Mouse (Mus musculus): ENCODE results near the gene Zcchc24. TPM values are rescaled to one million over a fixed set of nuclear protein-coding genes. Genes with fewer than 3 reads are reported as not detected.

Gene Zcchc24
- total and polyA plus RNA-seq, 2 experiments from 2014 or later = 14.7 to 28.7 TPM

- 60% methylated on average over 20 of the region's 20 CpGs for WGBS
- Histone ChIP-seq H3K4me2 (ENCODE audit: low read depth) (no peak overlapping the region), H3K4me1 (ENCODE audit: insufficient read depth) (no peaks in the 10 kb centered on the region), H3K27ac (ENCODE audit: low read depth, low read length) (no peak overlapping the region), H3K9me3 (ENCODE audit: low read length) (no peaks in the 10 kb centered on the region), H3K9ac (no peak overlapping the region), H3K4me3 (ENCODE audit: low read depth, low read length) (no peak overlapping the region), H3K36me3 (ENCODE audit: insufficient read depth) (no peaks in the 10 kb centered on the region), H3K27me3 (ENCODE audit: insufficient read depth, low read length) (no peaks in the 10 kb centered on the region)
- DNase-seq = peak; percentile 58
- no peak for ATAC-seq
- peak; percentile 77 for TF ChIP-seq CTCF (IDR thresholded peaks at IDR 0.05; ENCODE audit: low read depth)
Measured at GRCm38 (mm10) chr14:25726226-25727148, 42.4 kb downstream of the Zcchc24 start.

- Histone ChIP-seq H3K27ac (ENCODE audit: low read depth, low read length) (no peak overlapping the region), H3K4me2 (ENCODE audit: low read depth) (no peak overlapping the region), H3K9ac (no peak overlapping the region), H3K4me1 (ENCODE audit: insufficient read depth) (no peaks in the 10 kb centered on the region), H3K4me3 (ENCODE audit: low read depth, low read length) (no peak overlapping the region), H3K27me3 (ENCODE audit: insufficient read depth, low read length) (no peaks in the 10 kb centered on the region), H3K9me3 (ENCODE audit: low read length) (no peaks in the 10 kb centered on the region), H3K36me3 (ENCODE audit: insufficient read depth) (no peaks in the 10 kb centered on the region)
- 58% methylated on average over 4 of the region's 4 CpGs for WGBS
- no peak for ATAC-seq
- no peak for DNase-seq
- no peak for TF ChIP-seq CTCF (IDR thresholded peaks at IDR 0.05; ENCODE audit: low read depth)
Measured at GRCm38 (mm10) chr14:25725690-25726089, 43.1 kb downstream of the Zcchc24 start.

- Histone ChIP-seq H3K36me3 (ENCODE audit: insufficient read depth) (no peaks in the 10 kb centered on the region), H3K27ac (ENCODE audit: low read depth, low read length) (no peak overlapping the region), H3K27me3 (ENCODE audit: insufficient read depth, low read length) (no peaks in the 10 kb centered on the region), H3K9me3 (ENCODE audit: low read length) (no peaks in the 10 kb centered on the region), H3K4me2 (ENCODE audit: low read depth) (no peak overlapping the region), H3K9ac (no peak overlapping the region), H3K4me3 (ENCODE audit: low read depth, low read length) (no peak overlapping the region), H3K4me1 (ENCODE audit: insufficient read depth) (no peaks in the 10 kb centered on the region)
- DNase-seq = no peak
- 0 out of 2 replicates have a peak, but pooled peaks have one; percentile 4 for TF ChIP-seq CTCF (IDR thresholded peaks at IDR 0.05; ENCODE audit: low read depth)
- peak; percentile 43 for ATAC-seq
- WGBS = 80% methylated on average over 11 of the region's 11 CpGs
Measured at GRCm38 (mm10) chr14:25725032-25725497, 43.8 kb downstream of the Zcchc24 start.

GRCm38 (mm10) chr14:25720962-25721707, 47.7 kb downstream of the Zcchc24 start:
- H3K36me3 ChIP-seq (ENCODE audit: insufficient read depth) = no peaks in the 10 kb centered on the region
- H3K27ac ChIP-seq (ENCODE audit: low read depth, low read length) = no peak overlapping the region
- no peak overlapping the region for H3K4me2 ChIP-seq (ENCODE audit: low read depth)
- no peaks in the 10 kb centered on the region for H3K9me3 ChIP-seq (ENCODE audit: low read length)
- WGBS = 87% methylated on average over 5 of the region's 5 CpGs
- H3K9ac ChIP-seq = no peak overlapping the region
- no peak overlapping the region for H3K4me3 ChIP-seq (ENCODE audit: low read depth, low read length)
- no peaks in the 10 kb centered on the region for H3K4me1 ChIP-seq (ENCODE audit: insufficient read depth)
- no peak for TF ChIP-seq CTCF (IDR thresholded peaks at IDR 0.05; ENCODE audit: low read depth)
- no peaks in the 10 kb centered on the region for H3K27me3 ChIP-seq (ENCODE audit: insufficient read depth, low read length)
- ATAC-seq = no peak
- no peak for DNase-seq

- Histone ChIP-seq H3K9ac (no peak overlapping the region), H3K36me3 (ENCODE audit: insufficient read depth) (no peaks in the 10 kb centered on the region), H3K4me3 (ENCODE audit: low read depth, low read length) (no peak overlapping the region), H3K4me1 (ENCODE audit: insufficient read depth) (no peaks in the 10 kb centered on the region), H3K27ac (ENCODE audit: low read depth, low read length) (no peak overlapping the region), H3K4me2 (ENCODE audit: low read depth) (no peak overlapping the region), H3K27me3 (ENCODE audit: insufficient read depth, low read length) (no peaks in the 10 kb centered on the region), H3K9me3 (ENCODE audit: low read length) (no peaks in the 10 kb centered on the region)
- WGBS = 58% methylated on average over 9 of the region's 9 CpGs
- TF ChIP-seq CTCF (IDR thresholded peaks at IDR 0.05; ENCODE audit: low read depth) = no peak
- DNase-seq = no peak
- ATAC-seq = no peak
Measured at GRCm38 (mm10) chr14:25719371-25719770, 49.5 kb downstream of the Zcchc24 start.

GRCm38 (mm10) chr14:25718471-25718870, 50.4 kb downstream of the Zcchc24 start:
- H3K4me2 ChIP-seq (ENCODE audit: low read depth) = no peak overlapping the region
- no peaks in the 10 kb centered on the region for H3K27me3 ChIP-seq (ENCODE audit: insufficient read depth, low read length)
- no peak overlapping the region for H3K9ac ChIP-seq
- ATAC-seq (no peak), DNase-seq (no peak)
- no peaks in the 10 kb centered on the region for H3K4me1 ChIP-seq (ENCODE audit: insufficient read depth)
- H3K27ac ChIP-seq (ENCODE audit: low read depth, low read length) = no peak overlapping the region
- 6% methylated on average over 2 of the region's 2 CpGs for WGBS
- no peak overlapping the region for H3K4me3 ChIP-seq (ENCODE audit: low read depth, low read length)
- no peak for TF ChIP-seq CTCF (IDR thresholded peaks at IDR 0.05; ENCODE audit: low read depth)
- H3K9me3 ChIP-seq (ENCODE audit: low read length) = no peaks in the 10 kb centered on the region
- no peaks in the 10 kb centered on the region for H3K36me3 ChIP-seq (ENCODE audit: insufficient read depth)

GRCm38 (mm10) chr14:25717718-25718117, 51.1 kb downstream of the Zcchc24 start:
- ATAC-seq (no peak), DNase-seq (no peak)
- H3K36me3 ChIP-seq (ENCODE audit: insufficient read depth) = no peaks in the 10 kb centered on the region
- H3K9me3 ChIP-seq (ENCODE audit: low read length) = no peaks in the 10 kb centered on the region
- H3K27me3 ChIP-seq (ENCODE audit: insufficient read depth, low read length) = no peaks in the 10 kb centered on the region
- no peak overlapping the region for H3K4me3 ChIP-seq (ENCODE audit: low read depth, low read length)
- H3K4me1 ChIP-seq (ENCODE audit: insufficient read depth) = no peaks in the 10 kb centered on the region
- H3K9ac ChIP-seq = no peak overlapping the region
- no peak overlapping the region for H3K4me2 ChIP-seq (ENCODE audit: low read depth)
- no peak for TF ChIP-seq CTCF (IDR thresholded peaks at IDR 0.05; ENCODE audit: low read depth)
- 83% methylated on average over 8 of the region's 8 CpGs for WGBS
- H3K27ac ChIP-seq (ENCODE audit: low read depth, low read length) = no peak overlapping the region
